Mouse (Mus musculus) kidney, adult 11 months (tissue): ENCODE data around the gene Wdr60.

ENCODE experiments used
- DNase-seq: peaks from one replicate; pipeline ENCODE4 v3.0.0; 2022

Wdr60 gene

GRCm38 (mm10) chr12:116265275-116265674, 2.5 kb upstream of the Wdr60 start:
- no peak for DNase-seq

GRCm38 (mm10) chr12:116264756-116265155, 1.9 kb upstream of the Wdr60 start:
- DNase-seq = no peak

- DNase-seq = no peak
These were observed 4.5 kb downstream of the Wdr60 start for GRCm38 (mm10) chr12:116258321-116258720.

GRCm38 (mm10) chr12:116255636-116256035, 7.2 kb downstream of the Wdr60 start:
- no peak for DNase-seq

GRCm38 (mm10) chr12:116254652-116255051, 8.2 kb downstream of the Wdr60 start:
- no peak for DNase-seq

- no peak for DNase-seq
These were observed 18.2 kb downstream of the Wdr60 start for GRCm38 (mm10) chr12:116244601-116245000.

GRCm38 (mm10) chr12:116238803-116239202, 24.0 kb downstream of the Wdr60 start:
- no peak for DNase-seq

- no peak for DNase-seq
These were observed 24.5 kb downstream of the Wdr60 start for GRCm38 (mm10) chr12:116238370-116238769.

- DNase-seq = no peak
These were observed 26.2 kb downstream of the Wdr60 start for GRCm38 (mm10) chr12:116236658-116237057.

- no peak for DNase-seq
These were observed 27.5 kb downstream of the Wdr60 start for GRCm38 (mm10) chr12:116235356-116235755.

- no peak for DNase-seq
These were observed 30.8 kb downstream of the Wdr60 start for GRCm38 (mm10) chr12:116232061-116232460.

- peak; percentile 73 for DNase-seq
These were observed 31.2 kb downstream of the Wdr60 start for GRCm38 (mm10) chr12:116231612-116232011.

GRCm38 (mm10) chr12:116229451-116229850, 33.4 kb downstream of the Wdr60 start:
- no peak for DNase-seq

GRCm38 (mm10) chr12:116226289-116227057, 36.3 kb downstream of the Wdr60 start:
- DNase-seq = no peak

GRCm38 (mm10) chr12:116223107-116223506, 39.7 kb downstream of the Wdr60 start:
- no peak for DNase-seq

GRCm38 (mm10) chr12:116207486-116207885, 55.3 kb downstream of the Wdr60 start:
- DNase-seq = no peak

GRCm38 (mm10) chr12:116205726-116206125, 57.1 kb downstream of the Wdr60 start:
- no peak for DNase-seq

- DNase-seq = no peak
These were observed 60.4 kb downstream of the Wdr60 start for GRCm38 (mm10) chr12:116202176-116202981.

- DNase-seq = no peak
These were observed 64.0 kb downstream of the Wdr60 start for GRCm38 (mm10) chr12:116198791-116199190.

GRCm38 (mm10) chr12:116196221-116196620, 66.6 kb downstream of the Wdr60 start:
- DNase-seq = no peak

GRCm38 (mm10) chr12:116194641-116195040, 68.2 kb downstream of the Wdr60 start:
- no peak for DNase-seq

- no peak for DNase-seq
These were observed 68.9 kb downstream of the Wdr60 start for GRCm38 (mm10) chr12:116193952-116194351.

- DNase-seq = no peak
These were observed 79.4 kb downstream of the Wdr60 start for GRCm38 (mm10) chr12:116183212-116183935.
